Mouse (Mus musculus) B cell, adult (primary cell): Measurements from ENCODE around the gene Ropn1. TPM values are rescaled to one million over a fixed set of nuclear protein-coding genes. Genes with fewer than 3 reads are reported as not detected.

ENCODE experiments used
- total RNA-seq: library from RNA; stranded (reverse); gene quantifications from 4 replicates; pipeline ENCODE4 v1.2.4, GENCODE M21; 2023; ENCODE audit not compliant: inconsistent age

Gene Ropn1
- total RNA-seq: not detected in 4 replicates

DNA sequence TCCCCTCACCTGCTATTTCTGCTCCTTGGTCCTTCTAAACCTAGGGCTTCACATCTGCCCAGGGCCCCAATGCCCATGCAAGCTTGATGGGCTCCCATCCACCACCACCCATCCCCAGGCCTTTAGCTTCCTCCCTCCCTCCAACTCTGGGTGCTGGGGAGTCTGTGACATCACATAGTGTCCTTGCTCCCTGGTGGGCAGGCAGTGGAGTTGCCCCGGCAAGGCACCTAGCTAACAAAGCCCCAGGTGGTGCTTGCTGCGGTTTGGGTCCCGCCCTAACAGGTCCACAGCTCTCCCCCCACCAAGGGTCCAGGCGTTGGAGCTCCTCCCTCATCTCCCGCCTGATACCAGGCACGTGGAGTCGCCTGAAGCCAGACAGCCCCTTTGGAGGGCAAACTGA is at the start of gene Ropn1:
Gene Ropn1, plus strand, starts transcription at position 301 of the 400 bp plus-strand sequence.

DNA sequence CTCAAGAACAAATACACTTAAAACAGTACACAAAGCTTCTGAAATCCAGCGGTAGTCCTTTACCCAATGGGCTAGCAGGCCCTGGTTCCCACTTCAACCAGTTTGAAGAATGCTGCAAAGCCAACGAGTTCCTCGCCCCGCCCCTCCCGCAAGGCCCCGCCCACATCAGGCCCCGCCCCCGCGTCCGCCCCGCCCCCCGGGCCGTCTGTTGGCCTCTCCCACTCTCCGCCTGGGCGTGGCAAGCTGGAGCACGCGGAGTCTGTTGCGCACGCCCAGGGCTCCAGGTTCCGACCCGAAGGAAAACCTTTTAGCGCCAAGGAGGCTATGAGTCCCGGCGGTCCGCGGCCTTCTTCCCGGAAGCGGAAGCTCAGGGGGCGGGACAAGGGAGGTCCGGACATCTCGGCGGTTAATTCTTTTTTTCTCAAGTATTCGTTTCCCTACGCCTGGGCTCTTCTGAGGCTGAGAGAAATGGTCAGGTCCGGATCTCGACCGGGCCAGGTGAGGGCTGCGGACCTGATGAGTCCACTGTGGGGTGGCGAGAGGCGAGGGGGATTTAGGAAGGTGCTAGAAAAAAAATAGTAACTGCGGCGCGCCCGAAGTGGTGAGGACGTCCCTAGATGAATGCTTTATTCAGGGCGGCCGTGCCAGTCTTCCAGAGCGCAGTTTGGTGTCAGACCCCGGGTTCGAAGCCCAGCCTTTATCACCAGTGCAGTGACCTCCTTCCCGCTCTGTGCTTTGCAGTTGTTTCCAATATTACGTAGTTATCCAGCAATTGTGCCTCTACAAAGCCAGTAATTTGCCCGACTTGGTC is 40.8 kb downstream of the Ropn1 start, which contains the start of gene Ccdc14:
Gene Ccdc14, plus strand, starts transcription at position 283 of the 811 bp plus-strand sequence.

Other genes with a start within 250 kb of the Ropn1 start
- 3.7 to 5.5 TPM (median 4.8 TPM) in 4 replicates for gene Kalrn, start 76.4 kb upstream of the Ropn1 start, total RNA-seq
- 2.6 to 4.2 TPM (median 3.6 TPM) in 4 replicates for gene Ccdc14, start 40.7 kb downstream of the Ropn1 start, total RNA-seq
- 0.21 to 1.1 TPM (median 0.42 TPM) in 4 replicates for gene Mylk, start 95.3 kb downstream of the Ropn1 start, total RNA-seq